Mouse (Mus musculus) adrenal gland, adult 18-20 months (tissue): ENCODE measurements around the gene Smim5. TPM values are rescaled to one million over a fixed set of nuclear protein-coding genes. Genes with fewer than 3 reads are reported as not detected.
"Not testable (repeated sequence)": the region's sequence is repeated elsewhere in the genome, so short reads cannot be mapped to it uniquely, and the experiment has no call there.

ENCODE experiments used
- DNase-seq, 2 experiments: peaks; one replicate each; pipeline ENCODE4 v3.0.0; 2021 to 2022; ENCODE audit warnings: low spot score in 2 of 2
- long read RNA-seq, 2 experiments: library from polyadenylated mRNA; stranded (forward); transcript quantifications; one replicate each; pipeline ENCODE4 v2.0.0; 2021
- total RNA-seq, 2 experiments: library from RNA; stranded (reverse); gene quantifications; 1 replicate in 1 of 2; 2 replicates in 1 of 2; pipeline ENCODE4 v1.2.3; 2021

Smim5 gene
- under 1 TPM in 1 of 2 experiments, not detected in 1; 0.74 TPM for total RNA-seq
- long read RNA-seq, experiment 1 = 0 reads
- long read RNA-seq, experiment 2 = 0 reads

DNA sequence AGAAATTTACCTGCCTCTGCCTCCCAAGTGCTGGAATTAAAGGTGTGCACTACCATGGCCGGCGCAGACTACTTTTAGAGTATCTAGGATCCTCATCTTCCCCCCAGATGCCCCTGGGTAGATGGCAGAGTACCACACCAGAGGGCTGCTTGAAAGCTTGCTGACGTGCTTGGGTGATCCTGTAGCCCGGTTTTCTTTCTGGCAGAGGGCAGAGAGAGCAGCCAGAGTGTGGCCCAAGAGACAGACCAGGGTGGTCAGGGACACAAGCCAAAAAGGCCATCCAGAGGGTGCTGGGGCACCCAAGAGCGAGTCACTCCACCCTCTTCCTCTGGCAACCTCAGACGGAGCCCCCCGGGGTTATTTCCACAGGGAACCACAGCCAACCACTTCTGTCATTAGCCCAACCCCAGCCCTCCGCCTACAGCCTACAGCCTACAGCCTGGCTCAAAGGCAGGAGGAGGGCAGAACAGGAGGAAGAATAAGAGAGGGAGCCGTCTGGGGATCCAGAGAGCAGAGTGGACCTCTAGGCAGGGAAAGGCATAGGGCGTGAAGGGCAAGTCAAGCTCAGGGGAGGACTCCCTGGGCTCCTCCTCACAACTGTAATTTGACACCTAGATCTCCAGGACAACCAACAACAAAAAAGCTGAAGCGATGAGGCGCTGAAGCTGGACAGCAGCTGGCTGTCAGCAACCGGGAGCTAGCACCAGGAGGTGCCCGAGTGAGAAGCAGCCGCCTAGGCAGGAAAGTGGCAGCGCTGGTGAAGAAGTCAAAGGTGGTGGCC lies at the start of gene Smim5:
Gene Smim5 (plus strand): TSS at position 481 of the 781 bp plus-strand sequence.
- DNase-seq = no peak

DNA sequence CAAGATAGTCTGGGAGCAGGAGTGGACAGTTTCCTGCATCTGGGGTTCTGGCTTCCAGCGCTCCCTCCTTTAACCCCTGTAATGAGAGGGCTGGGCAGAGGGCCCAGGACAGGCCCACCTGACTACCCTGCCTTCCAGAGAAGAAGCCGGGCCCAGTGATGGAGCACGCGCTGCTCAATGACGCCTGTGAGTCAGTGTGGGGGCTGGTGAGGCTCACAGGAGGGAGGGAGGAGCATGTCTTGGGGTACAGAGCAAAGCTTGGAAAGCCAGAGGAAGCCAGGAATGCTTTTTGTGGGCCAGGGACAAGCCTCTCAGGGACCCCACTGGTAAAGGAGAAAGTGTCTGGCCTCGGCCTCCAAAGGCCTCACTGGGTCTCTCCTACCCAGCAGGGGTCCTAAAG lies 45.1 kb upstream of the Smim5 start:
- DNase-seq = no peak

DNA sequence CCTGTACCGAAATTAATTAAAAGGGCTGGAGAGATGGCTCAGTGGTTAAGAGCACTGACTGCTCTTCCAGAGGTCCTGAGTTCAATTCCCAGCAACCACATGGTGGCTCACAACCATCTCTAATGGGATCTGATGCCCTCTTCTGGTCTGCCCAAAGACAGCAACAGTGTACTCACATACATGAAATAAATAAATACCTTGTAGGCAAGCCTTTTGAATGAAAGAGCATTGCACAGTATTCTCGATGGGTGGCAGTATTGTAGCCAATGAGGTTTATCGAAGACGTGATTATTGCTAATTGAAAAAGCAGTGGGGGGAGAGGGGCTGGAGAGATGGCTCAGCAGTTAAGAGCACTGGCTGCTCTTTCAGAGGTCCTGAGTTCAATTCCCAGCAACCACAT lies 42.6 kb upstream of the Smim5 start:
- DNase-seq = not testable (repeated sequence)

DNA sequence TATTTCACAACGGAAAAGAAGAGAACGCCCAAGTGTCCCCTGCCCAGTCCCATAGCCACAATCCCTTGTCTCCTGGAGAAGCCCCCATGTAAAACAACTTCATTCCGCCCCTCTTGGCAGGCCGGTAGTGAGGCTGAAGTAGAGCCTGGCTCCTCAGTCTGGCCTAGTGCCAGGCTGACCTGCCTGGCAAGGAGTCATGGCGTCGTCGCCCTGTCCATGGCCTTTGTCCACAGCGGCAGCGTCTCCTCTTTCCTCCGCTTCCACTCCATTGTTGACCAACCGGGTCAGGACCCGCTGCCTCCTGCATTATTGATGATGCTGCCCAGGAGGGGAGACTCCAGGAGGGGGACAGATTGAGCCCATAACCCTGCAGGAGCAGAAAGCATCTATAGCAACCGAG lies 41.8 kb upstream of the Smim5 start:
- no peak for DNase-seq

DNA sequence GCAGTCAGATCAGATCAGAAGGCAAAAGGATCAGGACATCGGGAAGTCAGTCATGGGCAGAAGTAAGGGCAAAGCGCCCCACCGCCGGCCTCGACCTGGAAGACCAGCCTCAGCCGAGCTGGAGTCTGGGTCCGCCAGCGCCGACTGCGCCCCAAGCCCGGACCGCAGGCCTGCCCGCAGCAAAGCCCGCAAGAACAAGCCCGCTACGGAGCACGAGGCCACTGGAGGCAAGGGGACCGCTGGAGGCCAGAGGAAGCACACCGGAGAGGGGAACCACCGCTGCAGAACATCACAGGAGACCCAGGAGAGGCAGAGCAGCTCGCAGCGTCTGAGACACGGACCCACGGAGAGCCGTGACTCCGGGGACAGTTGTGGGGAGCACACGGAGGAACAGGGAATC lies 41.4 kb upstream of the Smim5 start, which contains the start of gene Myo15b:
Gene Myo15b (plus strand): TSS at position 53 of the 400 bp plus-strand sequence.
- DNase-seq = no peak

DNA sequence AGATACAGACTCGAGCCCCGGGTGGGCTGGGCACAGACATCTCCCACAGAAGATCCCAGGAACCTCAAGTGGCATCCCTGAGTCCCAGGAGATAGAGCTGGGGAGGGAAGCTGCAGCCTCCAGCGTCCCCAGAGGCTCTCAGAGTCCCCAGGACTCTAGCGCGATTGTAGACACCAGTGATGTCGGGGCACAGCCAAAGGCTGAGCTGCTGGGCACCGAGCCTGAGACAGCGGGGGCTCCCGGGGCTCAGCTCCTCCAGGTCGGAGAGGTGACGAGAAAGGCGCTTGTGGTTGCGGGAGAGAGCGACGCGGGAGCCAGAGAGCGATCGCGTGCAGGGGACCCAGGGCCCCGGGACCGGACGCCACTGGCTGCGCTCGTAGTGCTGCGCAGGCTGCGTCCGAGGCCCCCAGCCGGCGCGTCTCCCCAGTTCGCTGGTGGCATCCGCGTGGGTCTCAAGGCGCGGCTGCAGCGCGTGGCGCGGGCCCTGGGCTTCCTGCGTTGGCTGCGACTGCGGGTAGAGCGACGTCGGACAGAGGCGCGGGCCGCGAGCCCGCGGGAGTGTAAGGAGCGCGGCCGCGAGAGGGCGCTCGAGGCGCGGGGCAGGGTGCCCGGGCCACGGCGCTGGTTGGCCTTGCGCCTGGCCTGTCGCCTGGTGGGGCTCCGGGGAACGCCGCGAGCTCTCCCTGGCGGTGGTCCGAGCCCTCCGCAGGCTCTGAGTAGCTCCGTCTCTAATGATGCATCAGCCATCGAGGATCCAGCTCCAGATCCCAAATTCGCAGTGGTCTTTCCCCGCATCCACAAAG lies 40.4 kb upstream of the Smim5 start:
- peak; percentile 91 to 93 for DNase-seq

DNA sequence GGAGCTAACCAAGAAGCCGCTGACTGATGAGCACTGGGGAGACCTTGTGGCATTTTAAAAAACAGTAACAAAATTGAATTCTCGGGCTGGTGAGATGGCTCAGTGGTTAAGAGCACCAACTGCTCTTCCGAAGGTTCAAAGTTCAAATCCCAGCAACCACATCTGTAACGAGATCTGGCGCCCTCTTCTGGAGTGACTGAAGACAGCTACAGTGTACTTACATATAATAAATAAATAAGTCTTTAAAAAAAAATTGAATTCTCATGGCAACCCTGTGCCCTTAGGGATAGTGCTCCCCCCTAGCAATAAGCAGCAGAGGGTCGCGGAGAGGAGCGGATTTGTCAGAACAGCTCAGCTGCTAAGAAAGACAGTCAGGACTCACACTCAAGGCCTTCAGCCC lies 35.9 kb upstream of the Smim5 start:
- no peak for DNase-seq

DNA sequence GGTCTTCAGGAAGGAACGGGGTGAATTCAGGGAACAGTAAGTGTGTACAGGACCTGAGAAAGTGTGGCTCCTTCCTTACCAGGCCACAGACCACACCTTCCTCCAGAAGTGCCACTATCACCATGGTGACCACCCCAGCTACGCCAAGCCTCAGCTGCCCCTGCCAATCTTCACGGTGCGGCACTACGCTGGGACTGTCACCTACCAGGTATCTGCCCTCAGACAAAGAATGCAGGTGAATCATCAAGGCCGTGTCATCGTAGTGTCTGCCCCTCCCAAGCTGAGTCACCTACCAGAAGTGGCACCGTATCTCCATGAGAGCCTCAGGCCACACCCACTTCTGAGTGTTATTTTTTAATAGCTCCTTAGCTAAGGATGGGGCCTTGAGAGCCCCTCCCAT lies 30.4 kb upstream of the Smim5 start:
- no peak for DNase-seq

DNA sequence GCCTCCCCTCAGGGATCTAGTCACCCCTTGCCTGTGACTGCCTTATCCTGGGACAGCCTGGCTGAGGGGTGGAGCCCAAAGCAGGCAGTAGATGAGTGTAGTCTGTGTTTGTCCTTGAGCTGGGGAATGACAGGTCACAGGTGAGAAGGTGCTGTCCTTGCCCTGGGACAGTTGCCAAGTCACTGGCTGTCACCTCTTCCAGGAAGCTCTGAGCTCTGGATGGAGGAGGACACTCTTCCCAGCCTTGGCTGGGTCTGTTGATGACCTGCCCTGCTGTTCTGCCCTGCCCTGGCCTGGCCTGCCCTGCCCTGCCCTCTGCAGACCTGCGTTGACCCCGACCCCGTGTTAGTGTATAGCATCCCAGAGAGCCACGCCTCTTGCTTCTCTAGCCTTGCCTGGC lies 27.3 kb upstream of the Smim5 start:
- no peak for DNase-seq

DNA sequence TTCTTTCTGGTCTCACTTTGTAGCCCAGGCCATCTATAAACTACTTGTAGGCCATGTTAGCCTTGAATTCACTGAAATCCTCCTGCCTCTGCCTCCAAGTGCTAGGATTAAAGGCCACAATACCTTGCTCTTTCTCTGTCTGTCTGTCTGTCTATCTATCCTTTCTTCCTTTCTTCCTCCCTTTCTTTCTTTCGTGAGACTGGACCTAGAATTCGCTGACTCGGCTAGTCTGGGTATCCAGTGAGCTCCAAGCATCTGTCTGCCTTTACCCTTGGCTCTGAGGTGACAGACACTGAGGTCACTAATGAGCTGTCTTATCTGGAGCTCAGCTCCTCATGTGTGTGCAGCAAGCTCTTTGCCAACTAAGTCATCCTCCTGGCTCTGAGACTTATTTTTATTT lies 23.8 kb upstream of the Smim5 start:
- no peak for DNase-seq

DNA sequence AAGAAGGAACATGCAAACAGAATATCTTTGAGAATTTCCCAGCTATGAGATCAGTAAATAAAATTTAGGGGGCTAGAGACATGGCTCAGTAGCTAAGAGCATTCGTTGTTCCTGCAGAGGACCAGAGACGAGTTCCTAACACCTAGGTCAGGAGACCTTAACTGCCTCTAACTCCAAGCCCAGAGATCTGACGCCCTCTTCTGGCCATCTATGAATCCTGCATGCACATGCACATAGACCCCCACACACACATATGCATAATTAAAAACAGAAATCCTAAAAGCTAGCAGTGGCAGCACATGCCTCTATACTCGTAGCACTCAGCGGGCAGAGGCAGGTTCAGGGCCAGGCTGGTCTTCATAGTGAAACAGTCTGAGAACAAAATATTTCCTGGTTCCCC lies 23.3 kb upstream of the Smim5 start:
- DNase-seq = no peak

DNA sequence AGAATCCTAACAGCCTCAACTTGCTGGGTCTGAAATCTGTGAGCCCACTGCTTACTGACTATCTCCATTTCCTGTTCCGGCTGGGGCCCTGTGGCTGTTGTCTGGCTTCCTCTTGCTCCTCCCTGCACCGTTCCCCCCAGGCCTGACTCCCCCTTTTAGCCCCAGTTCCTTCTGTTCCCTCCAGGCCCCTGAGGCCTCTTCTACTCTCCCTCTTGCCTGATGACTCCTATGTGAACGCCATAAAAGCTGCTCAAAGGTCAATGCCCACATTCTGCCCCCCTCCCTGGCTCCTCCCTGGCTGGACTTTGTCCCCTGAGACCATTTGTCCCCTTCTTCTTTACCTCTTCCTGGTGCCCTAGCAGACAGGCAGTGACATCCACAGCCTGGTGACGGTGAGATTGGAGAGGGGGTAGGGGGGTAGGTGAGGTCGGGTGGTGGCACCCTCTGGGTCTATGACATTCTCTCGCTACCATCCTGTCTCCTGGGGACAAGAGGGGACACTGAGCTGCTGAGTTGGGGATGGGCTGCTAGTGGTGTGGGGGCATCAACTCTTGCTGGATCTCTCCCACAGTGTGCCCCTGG lies 22.5 kb upstream of the Smim5 start:
- no peak for DNase-seq

DNA sequence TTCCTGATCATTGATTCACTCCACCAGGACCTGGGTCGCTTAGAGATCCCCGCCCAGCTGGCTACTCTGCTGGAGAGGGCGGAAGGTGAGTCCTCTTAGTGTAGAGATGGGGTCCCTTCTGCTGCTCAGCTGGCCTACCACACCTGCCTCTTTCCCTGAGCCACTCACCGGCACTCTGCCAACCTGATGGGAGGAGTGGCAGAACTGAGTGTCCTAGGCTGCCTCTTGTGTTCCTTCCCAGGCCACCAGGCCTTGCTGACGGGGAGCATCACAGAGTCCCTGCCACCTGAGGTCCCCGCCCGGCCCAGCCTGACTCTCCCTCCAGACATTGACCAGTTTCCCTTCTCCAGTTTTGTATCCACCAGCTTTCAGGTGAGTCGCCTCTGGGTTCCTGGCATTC lies 21.7 kb upstream of the Smim5 start:
- DNase-seq = no peak

DNA sequence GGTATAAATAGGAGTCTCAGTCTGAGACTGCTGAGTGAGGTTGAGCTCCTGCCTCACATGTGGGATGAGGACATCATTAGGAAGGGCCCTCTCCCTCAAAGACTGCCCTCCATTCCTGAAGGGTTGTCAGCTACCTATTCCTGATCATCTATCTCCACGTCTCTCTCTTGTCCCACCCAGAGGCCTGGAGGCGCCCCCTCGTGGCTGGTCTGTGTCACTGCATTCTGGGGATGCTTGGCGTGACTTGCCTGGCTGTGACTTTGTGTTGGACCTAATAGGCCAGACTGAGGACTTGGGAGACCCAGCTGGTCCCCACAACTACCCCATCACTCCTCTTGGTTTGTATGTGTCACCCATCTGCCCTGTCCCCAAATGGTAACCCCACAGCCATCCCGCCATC lies 18.8 kb upstream of the Smim5 start:
- peak; percentile 54 to 59 for DNase-seq

DNA sequence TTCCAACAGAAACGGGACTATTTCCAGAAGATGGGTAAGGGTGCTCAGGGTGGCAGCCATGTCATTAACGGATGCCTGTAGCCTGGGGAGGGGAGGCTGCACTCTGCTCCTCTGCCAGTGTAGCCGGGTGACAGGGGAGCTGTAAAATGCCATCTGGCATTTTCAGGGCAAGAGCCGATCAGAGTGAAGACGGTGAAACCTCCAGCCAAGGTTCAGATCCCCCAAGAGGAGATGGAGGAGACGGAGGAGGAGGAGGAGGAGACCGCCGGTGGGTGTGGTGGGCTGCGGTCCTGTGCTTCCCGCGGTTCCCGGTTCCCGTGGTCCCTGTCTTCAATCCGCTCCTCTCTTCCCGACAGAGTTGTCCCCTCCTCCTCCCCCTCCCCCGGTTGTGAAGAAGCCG lies 16.5 kb upstream of the Smim5 start:
- no peak for DNase-seq

DNA sequence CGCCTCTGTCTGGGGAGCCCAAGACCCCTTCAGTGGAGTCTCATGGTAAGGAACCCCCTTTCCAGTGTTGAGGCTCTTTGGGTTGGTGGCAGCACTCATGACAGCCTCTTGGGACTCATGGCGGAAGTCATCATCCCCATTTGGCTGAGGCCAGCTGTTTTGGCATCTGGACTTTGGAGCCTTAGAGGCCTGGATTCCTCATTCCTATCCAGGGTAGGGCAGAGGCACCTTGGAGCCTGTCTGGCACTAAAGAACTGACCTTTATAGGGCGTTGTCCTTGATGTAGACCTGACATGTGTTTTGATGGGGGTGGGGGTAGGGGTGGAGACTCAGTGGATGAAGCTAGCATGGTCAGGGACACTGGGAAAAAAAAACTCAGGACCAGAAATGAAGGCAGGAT lies 15.4 kb upstream of the Smim5 start:
- DNase-seq = no peak

DNA sequence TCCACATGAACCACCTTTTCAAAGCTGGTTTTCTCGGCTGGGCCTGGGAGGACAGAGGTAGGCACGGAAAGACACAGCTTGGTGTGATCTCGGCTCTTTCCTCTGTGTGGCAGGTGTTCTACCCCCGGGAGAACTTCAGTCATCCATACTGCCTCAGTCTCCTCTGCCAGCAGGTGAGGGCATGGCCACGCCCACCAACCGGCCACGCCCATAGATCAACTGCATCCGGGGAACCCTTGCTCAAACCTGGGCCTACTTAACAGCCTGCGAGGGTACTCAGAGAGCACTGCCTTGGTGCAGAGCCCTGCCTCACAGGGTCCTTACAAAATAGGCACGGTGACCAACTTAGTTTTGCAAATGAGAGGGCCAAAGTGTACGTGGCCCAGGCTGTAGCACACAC lies 14.5 kb upstream of the Smim5 start:
- no peak for DNase-seq

DNA sequence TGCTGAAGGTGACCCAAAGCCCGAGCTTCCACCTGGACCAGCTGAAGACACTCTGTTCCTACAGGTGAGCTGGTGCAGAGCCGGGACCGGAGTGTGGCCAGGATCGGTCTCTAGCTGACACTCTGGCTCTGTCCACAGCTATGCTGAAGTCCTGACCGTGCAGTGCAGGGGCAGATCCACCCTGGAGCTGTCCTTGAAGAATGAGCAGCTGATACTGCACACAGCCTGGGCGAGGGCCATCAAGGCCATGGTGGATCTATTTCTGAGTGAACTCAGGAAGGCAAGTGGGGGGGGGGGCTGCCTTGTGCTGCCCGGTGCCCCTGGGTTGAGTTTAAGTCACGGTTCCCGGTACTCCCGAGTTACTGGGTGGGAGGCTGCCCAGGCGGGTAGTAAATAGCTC lies 13.3 kb upstream of the Smim5 start:
- no peak for DNase-seq

DNA sequence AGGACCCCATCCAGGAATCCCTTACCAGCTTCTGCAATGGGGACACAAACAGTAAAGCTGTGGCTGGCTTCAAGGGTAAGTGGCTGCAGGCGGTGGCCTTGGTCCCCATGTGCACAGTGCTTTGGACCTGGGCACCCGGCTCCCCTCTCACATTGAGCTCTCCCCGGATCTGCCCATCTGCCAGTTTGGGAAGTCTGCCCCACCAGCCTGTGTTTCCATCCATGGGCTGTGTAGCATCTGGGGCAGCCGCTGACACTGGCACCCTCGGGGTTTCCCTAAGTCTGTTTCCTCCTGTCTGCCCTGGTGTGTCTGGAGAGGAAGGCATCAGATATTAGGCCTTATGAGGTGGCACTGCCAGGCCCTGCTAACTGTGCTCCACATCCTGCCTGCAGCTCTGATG lies 11.7 kb upstream of the Smim5 start:
- no peak for DNase-seq

DNA sequence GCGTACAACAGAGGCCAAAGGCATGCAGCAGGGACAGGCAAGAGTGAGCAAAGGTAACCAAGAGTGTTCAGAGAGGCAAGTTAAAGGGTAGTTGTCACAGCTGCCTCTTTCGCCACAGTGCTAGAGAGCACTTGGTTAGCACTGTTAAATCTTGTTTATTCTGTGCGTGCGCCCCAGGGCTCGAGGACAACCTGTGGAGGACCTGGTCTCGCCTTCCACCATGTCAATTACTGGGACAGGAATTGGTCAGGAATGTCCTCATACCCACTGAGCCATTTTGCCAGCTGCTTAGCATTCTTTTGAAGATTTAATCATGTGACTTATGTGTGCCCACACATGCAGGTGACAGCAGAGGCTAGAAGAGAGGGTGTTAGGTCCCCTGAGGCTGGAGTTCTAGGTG lies 10.6 kb upstream of the Smim5 start:
- DNase-seq = no peak

DNA sequence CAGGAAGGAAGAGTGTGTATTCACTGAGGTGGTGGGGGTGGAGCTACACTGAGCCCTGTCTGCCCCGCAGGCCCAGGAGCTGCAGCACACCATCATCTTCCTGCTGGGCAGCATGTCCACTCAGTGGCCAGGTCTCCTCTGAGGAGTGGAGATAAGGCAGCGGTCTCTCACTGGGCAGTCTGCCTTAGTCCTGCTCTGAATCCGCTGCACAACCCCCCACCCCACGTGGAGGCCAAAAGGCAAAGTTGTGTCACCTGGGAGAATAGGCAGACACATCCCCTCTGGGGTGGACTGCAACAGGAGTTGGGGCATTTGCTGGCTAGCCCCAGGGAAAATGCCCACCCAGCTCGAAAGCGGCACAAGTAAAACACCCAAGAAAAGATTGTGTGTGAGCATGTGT lies 7.6 kb upstream of the Smim5 start:
- DNase-seq = no peak

DNA sequence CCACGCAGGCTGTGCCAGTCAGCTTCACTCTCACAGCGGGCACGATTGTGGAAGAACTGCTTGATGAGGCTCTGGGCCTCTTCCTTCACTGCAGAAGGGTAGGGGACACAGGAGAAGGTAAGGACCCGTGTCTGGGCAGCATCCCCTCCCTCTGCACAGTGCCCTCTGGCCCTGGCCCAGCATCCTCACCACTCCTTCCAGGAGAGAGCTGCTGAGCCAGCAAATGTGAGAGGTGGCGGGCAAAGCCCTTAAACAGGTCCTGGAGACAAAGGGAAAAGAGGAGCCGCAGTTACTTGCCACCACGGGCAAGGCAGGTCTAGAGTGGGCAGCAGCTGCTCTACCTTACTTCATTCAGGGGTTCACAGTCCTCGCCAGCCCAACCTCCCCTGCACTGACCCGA lies 6.7 kb upstream of the Smim5 start:
- no peak for DNase-seq
